Mouse (Mus musculus): ENCODE data around the gene Ldhal6b. TPM values are rescaled to one million over a fixed set of nuclear protein-coding genes. Genes with fewer than 3 reads are reported as not detected.

Ldhal6b gene
- total and polyA plus RNA-seq, 3 experiments = 0.31 TPM; not detected in 2

GRCm38 (mm10) chr17:5466736-5467135, 48.2 kb upstream of the Ldhal6b start:
- no peak for TF ChIP-seq SIN3A (IDR thresholded peaks at IDR 0.05; ENCODE audit: low read length)
- TF ChIP-seq RAD21 (IDR thresholded peaks at IDR 0.05; ENCODE audit: low read depth, low read length) = no peak
- TF ChIP-seq MYB (IDR thresholded peaks at IDR 0.05; ENCODE audit: low read depth, low read length) = no peak
- TF ChIP-seq ZMIZ1 (IDR thresholded peaks at IDR 0.05; ENCODE audit: low read depth, low read length) = no peak
- TF ChIP-seq UBTF (IDR thresholded peaks at IDR 0.05; ENCODE audit: borderline replicate concordance, insufficient read depth, low read depth, low read length) = no peak
- TF ChIP-seq TBP (IDR thresholded peaks at IDR 0.05; ENCODE audit: low read depth, low read length) = no peak
- no peak for TF ChIP-seq MAZ (IDR thresholded peaks at IDR 0.05; ENCODE audit: low read depth, low read length)
- TF ChIP-seq RCOR1 (IDR thresholded peaks at IDR 0.05; ENCODE audit: low read depth, low read length) = no peak
- no peak for TF ChIP-seq KAT2A (conservative IDR thresholded peaks at IDR 0.05; ENCODE audit: low read depth, low read length)
- no peak for TF ChIP-seq SMC3 (IDR thresholded peaks at IDR 0.05; ENCODE audit: low read depth, low read length)
- TF ChIP-seq GABPA (IDR thresholded peaks at IDR 0.05; ENCODE audit: low read depth, low read length) = no peak
- no peak for TF ChIP-seq TAL1 (IDR thresholded peaks at IDR 0.05; ENCODE audit: low read length)
- no peak for TF ChIP-seq BHLHE40 (IDR thresholded peaks at IDR 0.05; ENCODE audit: borderline replicate concordance, low read depth, low read length)
- TF ChIP-seq POLR2AphosphoS5 (IDR thresholded peaks at IDR 0.05; ENCODE audit: borderline replicate concordance, low read depth, low read length) = no peak
- TF ChIP-seq POLR2AphosphoS2 (IDR thresholded peaks at IDR 0.05; ENCODE audit: low read length) = no peak
- TF ChIP-seq NRF1 (IDR thresholded peaks at IDR 0.05; ENCODE audit: insufficient read depth, low read depth, low read length, poor library complexity, severe bottlenecking) = no peak
- TF ChIP-seq USF1 (IDR thresholded peaks at IDR 0.05; ENCODE audit: low read depth, low read length) = no peak
- no peak for TF ChIP-seq CHD1 (IDR thresholded peaks at IDR 0.05; ENCODE audit: low read depth, low read length)
- TF ChIP-seq CTCF (IDR thresholded peaks at IDR 0.05 in 2 of 3, conservative IDR thresholded peaks at IDR 0.05 in 1 of 3; ENCODE audit: control insufficient read depth in 1 of 3, insufficient read depth in 1 of 3, low read depth in 2 of 3, low read length in 3 of 3, poor library complexity in 1 of 3, severe bottlenecking in 1 of 3) = no peak

GRCm38 (mm10) chr17:5463912-5464311, 45.3 kb upstream of the Ldhal6b start:
- 0 out of 4 replicates have a peak, but pooled peaks cover 0 to 2% of the 10 kb centered on the region in 2 experiments for H3K4me1 ChIP-seq (ENCODE audit: control insufficient read depth in 1 of 2, insufficient read depth in 2 of 2, low read length in 2 of 2)
- no peak for DNase-seq (ENCODE audit: low read depth, low spot score)
- TF ChIP-seq CHD2 (IDR thresholded peaks at IDR 0.05; ENCODE audit: low read length) (no peak), MEF2A (IDR thresholded peaks at IDR 0.05; ENCODE audit: extremely low read depth, insufficient replicate concordance, low read depth, low read length, poor library complexity, severe bottlenecking) (no peak), TCF12 (IDR thresholded peaks at IDR 0.05; ENCODE audit: low read depth, low read length) (no peak), MAZ (IDR thresholded peaks at IDR 0.05; ENCODE audit: low read depth, low read length) (no peak), ZC3H11A (IDR thresholded peaks at IDR 0.05; ENCODE audit: low read depth, low read length) (no peak), TBP (IDR thresholded peaks at IDR 0.05; ENCODE audit: low read depth, low read length) (no peak), MAX (IDR thresholded peaks at IDR 0.05; ENCODE audit: low read length) (no peak), ZNF384 (IDR thresholded peaks at IDR 0.05; ENCODE audit: low read depth, low read length) (no peak), ELF1 (IDR thresholded peaks at IDR 0.05; ENCODE audit: low read depth, low read length) (no peak), RAD21 (IDR thresholded peaks at IDR 0.05; ENCODE audit: low read depth, low read length) (no peak), SIN3A (IDR thresholded peaks at IDR 0.05; ENCODE audit: low read length) (no peak), USF1 (IDR thresholded peaks at IDR 0.05; ENCODE audit: low read depth, low read length) (no peak), POLR2AphosphoS5 (IDR thresholded peaks at IDR 0.05; ENCODE audit: borderline replicate concordance, low read depth, low read length) (no peak), GABPA (IDR thresholded peaks at IDR 0.05; ENCODE audit: low read depth, low read length) (no peak), NELFE (IDR thresholded peaks at IDR 0.05; ENCODE audit: low read depth, low read length) (no peak), TAL1 (IDR thresholded peaks at IDR 0.05; ENCODE audit: low read length) (no peak)
- H3K4me3 ChIP-seq (ENCODE audit: control insufficient read depth in 1 of 2, insufficient read depth in 1 of 2, low read depth in 2 of 2, low read length in 2 of 2) = no peak overlapping the region
- H3K9ac ChIP-seq (ENCODE audit: control insufficient read depth, low read depth, low read length, poor library complexity, severe bottlenecking) = no peak overlapping the region
- no peaks in the 10 kb centered on the region for H3K9me3 ChIP-seq (replicated peaks; ENCODE audit: insufficient read depth, low read length)
- peaks cover 0 to 4% of the 10 kb centered on the region in 2 experiments; a peak in 3 of 4 replicates for H3K27me3 ChIP-seq (ENCODE audit: control insufficient read depth in 1 of 2, insufficient read depth in 2 of 2, low read length in 2 of 2)
- H3K79me2 ChIP-seq (ENCODE audit: control insufficient read depth, insufficient read depth, low read length, poor library complexity) = no peaks in the 10 kb centered on the region
- H3K36me3 ChIP-seq (ENCODE audit: control insufficient read depth in 1 of 2, insufficient read depth in 2 of 2, low read length in 2 of 2) = peaks cover 0 to 4% of the 10 kb centered on the region in 2 experiments; a peak in 1 of 4 replicates
- no peak overlapping the region for H3K27ac ChIP-seq (ENCODE audit: control insufficient read depth, low read depth, low read length)

More at GRCm38 (mm10) chr17:5466736-5467135, 48.2 kb upstream of the Ldhal6b start:
- no peak overlapping the region for H3K27ac ChIP-seq (ENCODE audit: control insufficient read depth, low read depth, low read length)
- no peaks in the 10 kb centered on the region for H3K9me3 ChIP-seq (replicated peaks; ENCODE audit: insufficient read depth, low read length)
- peaks cover 0 to 2% of the 10 kb centered on the region in 2 experiments; a peak in 1 of 4 replicates for H3K36me3 ChIP-seq (ENCODE audit: control insufficient read depth in 1 of 2, insufficient read depth in 2 of 2, low read length in 2 of 2)
- H3K27me3 ChIP-seq (ENCODE audit: control insufficient read depth in 1 of 2, insufficient read depth in 2 of 2, low read length in 2 of 2) = peaks cover 0 to 1% of the 10 kb centered on the region in 2 experiments; a peak in 1 of 4 replicates
- no peak overlapping the region for H3K9ac ChIP-seq (ENCODE audit: control insufficient read depth, low read depth, low read length, poor library complexity, severe bottlenecking)
- no peak for DNase-seq (ENCODE audit: low read depth, low spot score)
- H3K4me1 ChIP-seq (ENCODE audit: control insufficient read depth in 1 of 2, insufficient read depth in 2 of 2, low read length in 2 of 2) = 0 out of 4 replicates have a peak, but pooled peaks cover 0 to 2% of the 10 kb centered on the region in 2 experiments
- no peaks in the 10 kb centered on the region for H3K79me2 ChIP-seq (ENCODE audit: control insufficient read depth, insufficient read depth, low read length, poor library complexity)
- no peak overlapping the region for H3K4me3 ChIP-seq (ENCODE audit: control insufficient read depth in 1 of 2, insufficient read depth in 1 of 2, low read depth in 2 of 2, low read length in 2 of 2)

Measured in MEL (cell line).